ENCODE assay signal across 8 mouse cellular contexts in the genomic region with DNA sequence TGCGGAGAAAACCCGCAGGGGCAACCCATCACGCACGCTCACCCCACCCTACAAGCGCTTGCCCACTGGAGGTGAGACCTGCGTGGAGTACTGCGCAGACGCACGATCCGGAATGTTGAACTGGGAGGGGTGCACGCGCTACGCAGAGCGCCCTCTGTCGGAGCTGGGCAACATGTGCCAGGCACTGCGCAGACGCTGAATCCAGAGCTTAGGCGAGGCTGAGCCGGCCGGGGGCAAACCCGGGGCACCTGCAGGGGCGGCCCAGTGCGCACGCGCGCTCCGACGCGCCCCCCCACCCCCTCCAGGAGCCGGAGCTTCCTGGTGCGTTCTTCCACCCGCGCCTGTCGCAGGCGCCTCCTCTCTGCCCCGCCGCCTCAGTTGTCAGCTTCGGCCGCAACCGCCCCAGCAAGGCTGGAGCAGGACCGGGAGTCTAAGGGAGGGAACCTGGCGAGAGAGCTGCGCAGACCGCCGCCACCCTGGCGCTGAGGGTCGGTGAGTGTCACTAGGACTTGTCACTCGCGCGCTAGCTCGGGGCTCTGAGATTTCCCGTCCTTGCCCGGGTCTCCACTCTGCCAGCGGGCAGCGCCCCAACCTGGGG. TPM values are rescaled to one million over a fixed set of nuclear protein-coding genes. Genes with fewer than 3 reads are reported as not detected.
A peak's percentile ranks its signal among the peaks of the same experiment; 100 is the strongest.
DNase-seq lines count a peak whose midpoint lies in the region; ATAC-seq and TF ChIP-seq lines count a peak whose summit lies in the region.

Abca3 (plus strand) TSS at position 191 of the 598 bp plus-strand sequence.

- H3K4me2 ChIP-seq in kidney, embryonic 15.5 days = peak within 1 kb of the TSS; percentile 98

- peak; percentile 95 for DNase-seq in 416B (ENCODE audit: low read depth)
- peak; percentile 97 for DNase-seq in heart, embryonic 10.5 days (ENCODE audit: low spot score)
- peak; percentile 96 for DNase-seq in liver
- peak; percentile 94 to 98 for DNase-seq in spleen, postnatal 4 days (ENCODE audit: low spot score in 2 of 2)

- TF ChIP-seq POLR2A in bone marrow macrophage, adult 2 months (IDR thresholded peaks at IDR 0.05; ENCODE audit: borderline replicate concordance, low read depth, low read length) = peak; percentile 37; the same call in 1 of the 2 replicates
- TF ChIP-seq POLR2A in embryonic fibroblast, embryonic 13.5 days (IDR thresholded peaks at IDR 0.05; ENCODE audit: low read depth, low read length) = peak; percentile 51

- no peaks in the 10 kb centered on the region for H3K9me3 ChIP-seq in heart, embryonic 10.5 days
- no peaks in the 10 kb centered on the region for H3K9me3 ChIP-seq in kidney, embryonic 15.5 days (replicated peaks)

- WGBS in heart, embryonic 10.5 days = under 1% methylated on average over 50 of the region's 55 CpGs
- WGBS in kidney, embryonic 15.5 days = under 1% methylated on average over 50 of the region's 55 CpGs

- H3K36me3 ChIP-seq in heart, embryonic 10.5 days = no peaks in the 10 kb centered on the region
- no peaks in the 10 kb centered on the region for H3K36me3 ChIP-seq in kidney, embryonic 15.5 days

- H3K9ac ChIP-seq in kidney, embryonic 15.5 days = peak within 1 kb of the TSS; percentile 73

- H3K27me3 ChIP-seq in heart, embryonic 10.5 days (ENCODE audit: insufficient read depth, poor library complexity, severe bottlenecking) = peaks cover 41% of the 10 kb centered on the region
- peaks cover 29% of the 10 kb centered on the region for H3K27me3 ChIP-seq in kidney, embryonic 15.5 days

- TF ChIP-seq CTCF in bone marrow macrophage, adult 2 months (IDR thresholded peaks at IDR 0.05; ENCODE audit: low read depth, low read length) = peak; percentile 51; the same call in 1 of the 2 replicates
- TF ChIP-seq CTCF in embryonic fibroblast, embryonic 13.5 days (IDR thresholded peaks at IDR 0.05; ENCODE audit: borderline replicate concordance, insufficient read depth, low read length) = peak; percentile 99

- peak; percentile 96 for ATAC-seq in kidney, embryonic 15.5 days (replicated peaks; ENCODE audit: low FRiP score)
- peak; percentile 92 for ATAC-seq in monocyte, adult 5-6 weeks (replicated peaks; ENCODE audit: insufficient number of reproducible peaks, low FRiP score, low TSS enrichment, poor library complexity, severe bottlenecking)

- peaks cover 23% of the 10 kb centered on the region for H3K4me1 ChIP-seq in bone marrow macrophage, adult 2 months (ENCODE audit: control insufficient read depth, insufficient read depth, low read length)
- no peaks in the 10 kb centered on the region for H3K4me1 ChIP-seq in embryonic fibroblast, embryonic 13.5 days (ENCODE audit: control insufficient read depth, insufficient read depth, low read length)
- H3K4me1 ChIP-seq in heart, embryonic 10.5 days = peaks cover 31% of the 10 kb centered on the region
- H3K4me1 ChIP-seq in kidney, embryonic 15.5 days = peaks cover 26% of the 10 kb centered on the region

- H3K4me3 ChIP-seq in bone marrow macrophage, adult 2 months (ENCODE audit: insufficient read depth, low read length) = peak within 1 kb of the TSS; percentile 82
- peak within 1 kb of the TSS; percentile 59 for H3K4me3 ChIP-seq in embryonic fibroblast, embryonic 13.5 days (ENCODE audit: insufficient read depth, low read length)
- H3K4me3 ChIP-seq in heart, embryonic 10.5 days = peak within 1 kb of the TSS; percentile 93
- H3K4me3 ChIP-seq in kidney, embryonic 15.5 days (replicated peaks) = peak within 1 kb of the TSS; percentile 73

- H3K27ac ChIP-seq in bone marrow macrophage, adult 2 months (ENCODE audit: insufficient read depth, low read depth, low read length) = peak within 1 kb of the TSS; percentile 65
- no peak within 1 kb of the TSS for H3K27ac ChIP-seq in embryonic fibroblast, embryonic 13.5 days (ENCODE audit: insufficient read depth, low read length)
- peak within 1 kb of the TSS; percentile 93 for H3K27ac ChIP-seq in heart, embryonic 10.5 days
- H3K27ac ChIP-seq in kidney, embryonic 15.5 days = peak within 1 kb of the TSS; percentile 75

RNA-seq across cellular contexts. Expression of gene Abca3, which starts in this region (rescaled TPM):
- 41.7 and 49.0 TPM in 2 replicates for polyA plus RNA-seq in bone marrow macrophage, adult 2 months (2012; ENCODE audit: insufficient read depth, insufficient read length, missing spikeins)
- 15.6 and 17.8 TPM in 2 replicates for polyA plus RNA-seq in embryonic fibroblast, embryonic 13.5 days (2011; ENCODE audit: insufficient read length, low read depth, missing spikeins)
- 7.2 and 8.2 TPM in 2 replicates for polyA plus RNA-seq in heart, embryonic 10.5 days (2016; fragmentation: Nextera tagmentation; extraction: Ambion mirVana)
- 17.4 and 17.5 TPM in 2 replicates for polyA plus RNA-seq in kidney, embryonic 15.5 days (2015; fragmentation: Nextera tagmentation; extraction: Ambion mirVana)
- 29.2 to 35.4 TPM (median 29.7 TPM) in 3 replicates for total RNA-seq in monocyte, adult 5-6 weeks (2017)
